Mouse (Mus musculus) liver, embryonic 13.5 days (tissue): Measurements from ENCODE around the gene Adamts12. TPM values are rescaled to one million over a fixed set of nuclear protein-coding genes. Genes with fewer than 3 reads are reported as not detected.
A peak's percentile ranks its signal among the peaks of the same experiment; 100 is the strongest.

Source experiments
- ATAC-seq: fragments of 200-750 bp; cut with Nextera tagmentation; 2 replicates; pipeline ENCODE4 v1.8.0; 2017; ENCODE audit warnings: low read depth, mild to moderate bottlenecking, moderate number of reproducible peaks, moderate library complexity
- DNase-seq: peaks from one replicate; pipeline ENCODE4 v3.0.0; 2022
- H3K27ac ChIP-seq: fragments of 300-500 bp; sonication (generic); 2 replicates; pipeline ENCODE4 v1.5.1; 2015; ENCODE audit warnings: moderate library complexity, mild to moderate bottlenecking, inconsistent platforms
- H3K27me3 ChIP-seq: fragments of 300-500 bp; sonication (generic); 2 replicates; pipeline ENCODE4 v1.6.1; 2015; ENCODE audit warnings: mild to moderate bottlenecking, inconsistent platforms
- H3K36me3 ChIP-seq: fragments of 300-500 bp; sonication (generic); 2 replicates; pipeline ENCODE4 v1.6.1; 2015; ENCODE audit warnings: mild to moderate bottlenecking, inconsistent platforms
- H3K4me1 ChIP-seq: fragments of 300-500 bp; sonication (generic); replicated peaks from 2 replicates; pipeline ENCODE4 v1.6.1; 2015; ENCODE audit warnings: inconsistent platforms
- H3K4me2 ChIP-seq: fragments of 300-500 bp; sonication (generic); 2 replicates; pipeline ENCODE4 v1.6.1; 2015; ENCODE audit warnings: inconsistent platforms, mild to moderate bottlenecking, moderate library complexity
- H3K4me3 ChIP-seq: fragments of 300-500 bp; sonication (generic); replicated peaks from 2 replicates; pipeline ENCODE4 v1.5.1; 2015; ENCODE audit warnings: mild to moderate bottlenecking, inconsistent platforms
- H3K9ac ChIP-seq: fragments of 300-500 bp; sonication (generic); 2 replicates; pipeline ENCODE4 v1.6.1; 2015; ENCODE audit warnings: mild to moderate bottlenecking, inconsistent platforms
- H3K9me3 ChIP-seq: fragments of 300-500 bp; sonication (generic); replicated peaks from 2 replicates; pipeline ENCODE4 v1.6.1; 2016; ENCODE audit warnings: inconsistent platforms
- WGBS: fragments of 180-500 bp; shearing (Covaris S2); methylation state at CpG from one replicate; pipeline ENCODE4 v1.1.7; 2015; ENCODE audit not compliant: insufficient replicate concordance; 5-methylcytosine and 5-hydroxymethylcytosine counted together
- polyA plus RNA-seq: library from polyadenylated mRNA; unstranded; fragments of >200 nt; fragmentation: Nextera tagmentation; extraction: Ambion mirVana; gene quantifications from 2 replicates; pipeline ENCODE4 v1.2.1, GENCODE M21; 2015

Gene Adamts12
- polyA plus RNA-seq = 0.20 and 0.34 TPM in 2 replicates

- peak; percentile 58 for ATAC-seq
- no peak for DNase-seq
- Histone ChIP-seq H3K27me3 (no peaks in the 10 kb centered on the region), H3K36me3 (no peaks in the 10 kb centered on the region), H3K4me1 (peaks cover 5% of the 10 kb centered on the region; the same call in 1 of the 2 replicates), H3K4me3 (peak within 1 kb of the TSS; percentile 32), H3K4me2 (peak within 1 kb of the TSS; percentile 55), H3K9ac (peak within 1 kb of the TSS; percentile 29; the same call in 1 of the 2 replicates), H3K27ac (peak within 1 kb of the TSS; percentile 73), H3K9me3 (no peaks in the 10 kb centered on the region)
- WGBS = 5% methylated on average over 25 of the region's 25 CpGs
These were observed at the start of gene Adamts12 for GRCm38 (mm10) chr15:11064558-11065411. Gene Adamts12, plus strand, starts transcription at chr15:11064790.

GRCm38 (mm10) chr15:11014931-11015330 is 49.7 kb upstream of the Adamts12 start:
- H3K27me3 ChIP-seq = no peaks in the 10 kb centered on the region
- H3K4me3 ChIP-seq = no peak overlapping the region
- DNase-seq (no peak), ATAC-seq (no peak)
- no peak overlapping the region for H3K9ac ChIP-seq
- H3K4me2 ChIP-seq = no peak overlapping the region
- no peaks in the 10 kb centered on the region; the same call in 1 of the 2 replicates for H3K4me1 ChIP-seq
- H3K36me3 ChIP-seq = no peaks in the 10 kb centered on the region
- no peaks in the 10 kb centered on the region for H3K9me3 ChIP-seq
- no peak overlapping the region for H3K27ac ChIP-seq
- WGBS = 34% methylated on average over 2 of the region's 2 CpGs

GRCm38 (mm10) chr15:11026801-11027561 is 37.6 kb upstream of the Adamts12 start:
- no peaks in the 10 kb centered on the region for H3K36me3 ChIP-seq
- no peak overlapping the region for H3K4me2 ChIP-seq
- no peaks in the 10 kb centered on the region for H3K27me3 ChIP-seq
- no peak overlapping the region for H3K9ac ChIP-seq
- 41% methylated on average over 4 of the region's 4 CpGs for WGBS
- no peaks in the 10 kb centered on the region for H3K9me3 ChIP-seq
- no peak for DNase-seq
- H3K27ac ChIP-seq = no peak overlapping the region; the same call in 1 of the 2 replicates
- H3K4me3 ChIP-seq = no peak overlapping the region
- no peaks in the 10 kb centered on the region for H3K4me1 ChIP-seq
- peak; percentile 71; the same call in 1 of the 2 replicates for ATAC-seq

GRCm38 (mm10) chr15:11030188-11030587 is 34.4 kb upstream of the Adamts12 start:
- Histone ChIP-seq H3K4me3 (no peak overlapping the region), H3K27ac (no peak overlapping the region), H3K4me2 (no peak overlapping the region), H3K27me3 (peaks cover 11% of the 10 kb centered on the region), H3K36me3 (no peaks in the 10 kb centered on the region), H3K4me1 (no peaks in the 10 kb centered on the region), H3K9me3 (no peaks in the 10 kb centered on the region), H3K9ac (no peak overlapping the region)
- ATAC-seq = no peak
- 65% methylated on average over 3 of the region's 3 CpGs for WGBS
- DNase-seq = no peak

- WGBS = 9% methylated on average over 34 of the region's 34 CpGs
- H3K4me1 ChIP-seq = no peaks in the 10 kb centered on the region
- peak overlapping the region; percentile 56 for H3K4me2 ChIP-seq
- no peaks in the 10 kb centered on the region for H3K36me3 ChIP-seq
- H3K4me3 ChIP-seq = 0 out of 2 replicates have a peak overlapping the region, but pooled peaks have one; percentile 39
- no peaks in the 10 kb centered on the region for H3K9me3 ChIP-seq
- peaks cover 41% of the 10 kb centered on the region for H3K27me3 ChIP-seq
- ATAC-seq (no peak), DNase-seq (no peak)
- H3K9ac ChIP-seq = no peak overlapping the region
- H3K27ac ChIP-seq = no peak overlapping the region
These were observed 28.6 kb upstream of the Adamts12 start for GRCm38 (mm10) chr15:11035947-11036474.

GRCm38 (mm10) chr15:11036535-11037375 is 27.8 kb upstream of the Adamts12 start:
- DNase-seq = no peak

GRCm38 (mm10) chr15:11037376-11037695 is 27.3 kb upstream of the Adamts12 start:
- H3K27ac ChIP-seq = no peak overlapping the region
- WGBS = 9% methylated on average over 8 of the region's 8 CpGs
- H3K4me3 ChIP-seq = 0 out of 2 replicates have a peak overlapping the region, but pooled peaks have one; percentile 39
- H3K9me3 ChIP-seq = no peaks in the 10 kb centered on the region
- no peak overlapping the region for H3K9ac ChIP-seq
- H3K36me3 ChIP-seq = no peaks in the 10 kb centered on the region
- no peak for DNase-seq
- peak overlapping the region; percentile 56 for H3K4me2 ChIP-seq
- H3K4me1 ChIP-seq = no peaks in the 10 kb centered on the region
- peaks cover 41% of the 10 kb centered on the region for H3K27me3 ChIP-seq
- ATAC-seq = no peak

More at GRCm38 (mm10) chr15:11036535-11037375, 27.8 kb upstream of the Adamts12 start:
- no peak overlapping the region for H3K27ac ChIP-seq
- H3K4me2 ChIP-seq = peak overlapping the region; percentile 56
- no peaks in the 10 kb centered on the region for H3K4me1 ChIP-seq
- H3K4me3 ChIP-seq = peak overlapping the region; percentile 39
- H3K27me3 ChIP-seq = peaks cover 41% of the 10 kb centered on the region
- ATAC-seq = no peak
- 4% methylated on average over 49 of the region's 49 CpGs for WGBS
- H3K9ac ChIP-seq = no peak overlapping the region
- H3K9me3 ChIP-seq = no peaks in the 10 kb centered on the region
- no peaks in the 10 kb centered on the region for H3K36me3 ChIP-seq

GRCm38 (mm10) chr15:11037711-11038110 is 26.9 kb upstream of the Adamts12 start, which contains the start of gene Rxfp3:
Gene Rxfp3, minus strand, starts transcription at chr15:11037991.
- Histone ChIP-seq H3K9ac (no peak within 1 kb of the TSS), H3K36me3 (no peaks in the 10 kb centered on the region), H3K4me2 (peak within 1 kb of the TSS; percentile 56), H3K27ac (no peak within 1 kb of the TSS), H3K4me3 (peak within 1 kb of the TSS; percentile 39), H3K27me3 (peaks cover 41% of the 10 kb centered on the region), H3K4me1 (no peaks in the 10 kb centered on the region), H3K9me3 (no peaks in the 10 kb centered on the region)
- DNase-seq = no peak
- ATAC-seq = no peak
- WGBS = 9% methylated on average over 16 of the region's 16 CpGs

GRCm38 (mm10) chr15:11038476-11038875 is 26.1 kb upstream of the Adamts12 start:
- Histone ChIP-seq H3K27ac (no peak overlapping the region), H3K9ac (no peak overlapping the region), H3K9me3 (no peaks in the 10 kb centered on the region), H3K4me1 (no peaks in the 10 kb centered on the region), H3K4me2 (no peak overlapping the region), H3K36me3 (no peaks in the 10 kb centered on the region), H3K27me3 (peaks cover 40% of the 10 kb centered on the region), H3K4me3 (no peak overlapping the region)
- no peak for ATAC-seq
- no peak for DNase-seq
- WGBS = 4% methylated on average over 12 of the region's 12 CpGs

- no peaks in the 10 kb centered on the region for H3K9me3 ChIP-seq
- 22% methylated on average over 5 of the region's 5 CpGs for WGBS
- no peak overlapping the region for H3K4me3 ChIP-seq
- H3K4me2 ChIP-seq = no peak overlapping the region
- peaks cover 32% of the 10 kb centered on the region for H3K27me3 ChIP-seq
- no peak for ATAC-seq
- H3K9ac ChIP-seq = no peak overlapping the region
- H3K4me1 ChIP-seq = no peaks in the 10 kb centered on the region
- no peak for DNase-seq
- no peak overlapping the region for H3K27ac ChIP-seq
- no peaks in the 10 kb centered on the region for H3K36me3 ChIP-seq
These were observed 24.5 kb upstream of the Adamts12 start for GRCm38 (mm10) chr15:11040067-11040466.
